Mouse (Mus musculus) midbrain, embryonic 10.5 days (tissue): ENCODE data around the gene Rec8. TPM values are rescaled to one million over a fixed set of nuclear protein-coding genes. Genes with fewer than 3 reads are reported as not detected.

Experiments
- DNase-seq: peaks from one replicate; pipeline ENCODE4 v3.0.0-alpha.2; 2017; ENCODE audit warnings: low spot score
- H3K27ac ChIP-seq: fragments of 300-500 bp; sonication (generic); replicated peaks from 2 replicates; pipeline ENCODE4 v1.5.1; 2016; ENCODE audit warnings: mild to moderate bottlenecking
- H3K27me3 ChIP-seq: fragments of 300-500 bp; sonication (generic); 2 replicates; pipeline ENCODE4 v1.6.1; 2016; ENCODE audit warnings: low read depth, mild to moderate bottlenecking; ENCODE audit not compliant: poor library complexity, severe bottlenecking
- H3K36me3 ChIP-seq: fragments of 300-500 bp; sonication (generic); 2 replicates; pipeline ENCODE4 v1.6.1; 2016; ENCODE audit warnings: mild to moderate bottlenecking, moderate library complexity
- H3K4me1 ChIP-seq: fragments of 300-500 bp; sonication (generic); 2 replicates; pipeline ENCODE4 v1.6.1; 2016
- H3K4me3 ChIP-seq: fragments of 300-500 bp; sonication (generic); 2 replicates; pipeline ENCODE4 v1.5.1; 2016; ENCODE audit warnings: mild to moderate bottlenecking, moderate library complexity
- H3K9me3 ChIP-seq: fragments of 300-500 bp; sonication (generic); replicated peaks from 2 replicates; pipeline ENCODE4 v1.6.1; 2016; ENCODE audit warnings: mild to moderate bottlenecking
- WGBS: fragments of 180-500 bp; shearing (Covaris S2); methylation state at CpG from one replicate; pipeline ENCODE4 v1.1.7; 2016; 5-methylcytosine and 5-hydroxymethylcytosine counted together
- polyA plus RNA-seq: library from polyadenylated mRNA; unstranded; fragments of >200 nt; fragmentation: Nextera tagmentation; extraction: Ambion mirVana; gene quantifications from 2 replicates; pipeline ENCODE4 v1.2.1, GENCODE M21; 2016

Rec8 gene
- polyA plus RNA-seq, 1 experiment from 2014 or later: 5.5 TPM

DNA sequence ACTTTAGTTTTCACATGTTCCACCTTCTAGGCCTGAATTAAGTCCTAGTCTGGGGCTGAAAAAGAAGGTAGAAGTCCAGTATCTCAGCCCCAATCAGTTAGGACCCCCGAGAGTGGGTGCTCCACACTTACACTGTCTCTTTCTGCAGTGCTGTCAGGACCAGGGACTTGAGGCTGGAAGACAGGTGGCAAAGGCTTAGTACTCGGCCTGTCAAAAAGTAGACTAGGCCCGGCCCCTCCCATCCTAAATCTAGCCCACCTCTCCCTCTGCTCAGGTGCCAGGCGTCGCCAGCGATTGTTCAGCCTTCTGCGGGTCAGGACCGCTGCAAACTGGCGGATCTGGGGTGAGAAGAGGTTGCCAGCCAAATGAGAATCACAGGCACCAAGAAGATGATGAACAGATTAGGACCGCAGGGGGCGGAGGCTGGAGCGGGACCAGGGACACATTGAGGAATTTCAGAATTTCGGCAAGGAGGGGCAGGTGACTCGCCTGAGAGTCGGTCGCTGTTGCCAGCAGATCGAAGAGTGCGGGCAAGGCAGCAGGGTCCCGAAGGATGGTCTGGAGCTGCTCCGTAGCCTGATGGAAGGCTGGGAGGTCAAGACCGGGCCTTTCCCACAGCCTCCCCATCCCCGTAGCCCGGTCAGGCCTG is 17.2 kb downstream of the Rec8 start:
- no peak for DNase-seq
- 6% methylated on average over 23 of the region's 23 CpGs for WGBS
- no peaks in the 10 kb centered on the region for H3K27me3 ChIP-seq
- peak overlapping the region; percentile 80 for H3K4me3 ChIP-seq
- H3K4me1 ChIP-seq: peaks cover 21% of the 10 kb centered on the region
- H3K36me3 ChIP-seq: peaks cover 83% of the 10 kb centered on the region
- H3K9me3 ChIP-seq: no peaks in the 10 kb centered on the region
- peak overlapping the region; percentile 86 for H3K27ac ChIP-seq

DNA sequence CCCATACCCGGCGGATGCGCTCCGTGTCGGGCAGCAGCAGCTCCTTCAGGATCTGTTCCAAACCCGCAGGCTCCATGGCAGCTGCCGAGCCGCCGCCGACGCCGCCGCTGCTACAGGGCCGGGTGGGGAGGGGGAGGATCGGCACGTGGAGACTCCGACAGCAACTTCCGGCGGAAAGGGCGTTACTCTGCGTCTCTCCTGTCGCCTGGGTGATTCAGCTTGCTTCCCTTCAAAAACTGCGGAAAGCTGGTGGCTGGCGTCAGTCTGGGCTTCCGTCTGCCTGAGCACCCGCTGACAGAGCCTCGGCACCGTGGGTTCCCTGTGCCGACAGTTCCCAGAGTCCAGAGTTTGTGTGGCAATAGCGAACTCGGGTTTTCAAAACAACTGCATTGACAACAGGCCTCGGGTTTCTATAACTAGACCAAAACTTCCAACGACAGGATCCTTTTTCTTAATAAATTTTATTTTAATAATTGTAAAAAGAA is 17.7 kb downstream of the Rec8 start, which contains the start of gene Ipo4:
Gene Ipo4, minus strand, starts transcription at position 435 of the 485 bp plus-strand sequence.
- Histone ChIP-seq H3K4me1 (peaks cover 21% of the 10 kb centered on the region), H3K4me3 (peak within 1 kb of the TSS; percentile 80), H3K27ac (peak within 1 kb of the TSS; percentile 86), H3K9me3 (no peaks in the 10 kb centered on the region), H3K36me3 (peaks cover 83% of the 10 kb centered on the region), H3K27me3 (no peaks in the 10 kb centered on the region)
- 4% methylated on average over 33 of the region's 33 CpGs for WGBS
- DNase-seq: peak; percentile 92

DNA sequence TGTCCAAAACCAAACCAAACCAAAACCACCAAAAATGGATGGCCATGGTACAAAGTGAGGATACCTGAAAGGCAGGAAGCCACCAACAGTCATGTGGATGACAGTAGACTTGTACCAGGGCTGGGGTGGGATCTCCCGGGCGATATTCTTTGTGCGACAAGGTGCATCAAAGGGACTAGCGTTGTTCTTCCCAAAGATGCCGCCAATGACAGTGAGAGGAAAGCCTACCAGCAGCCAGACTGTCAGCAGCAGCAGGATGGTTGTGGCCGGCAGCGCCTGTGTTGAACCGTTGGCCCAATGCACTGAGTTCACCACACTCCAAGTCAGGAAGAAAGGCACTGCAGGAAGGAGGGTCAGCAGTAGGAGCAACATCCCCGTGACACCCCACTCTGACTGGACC is 20.0 kb downstream of the Rec8 start, which contains the start of gene Gm49378:
Gene Gm49378, minus strand, starts transcription at position 101 of the 400 bp plus-strand sequence.
- H3K27ac ChIP-seq: no peak within 1 kb of the TSS
- no peak for DNase-seq
- no peaks in the 10 kb centered on the region for H3K27me3 ChIP-seq
- peaks cover 32% of the 10 kb centered on the region for H3K4me1 ChIP-seq
- WGBS: 96% methylated on average over 9 of the region's 9 CpGs
- H3K4me3 ChIP-seq: no peak within 1 kb of the TSS
- peaks cover 73% of the 10 kb centered on the region for H3K36me3 ChIP-seq
- no peaks in the 10 kb centered on the region for H3K9me3 ChIP-seq

DNA sequence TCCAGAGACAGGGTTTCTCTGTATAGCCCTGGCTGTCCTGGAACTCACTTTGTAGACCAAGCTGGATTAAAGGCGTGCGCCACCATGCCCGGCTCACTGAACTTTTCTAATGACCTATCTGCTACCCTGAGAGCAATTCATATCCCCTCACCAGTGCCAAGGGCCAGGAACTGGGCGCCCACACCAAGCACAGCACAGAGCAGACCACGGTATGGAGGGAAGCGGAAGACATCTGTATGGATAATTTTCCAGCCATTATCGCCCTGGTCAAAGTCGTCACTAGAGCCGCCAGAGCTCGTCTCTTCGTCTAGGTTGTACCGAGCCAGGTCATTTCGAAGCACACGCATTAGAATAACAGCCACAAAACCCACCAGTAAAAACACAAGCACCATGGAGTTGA is 23.0 kb downstream of the Rec8 start:
- Histone ChIP-seq H3K9me3 (no peaks in the 10 kb centered on the region), H3K36me3 (peaks cover 57% of the 10 kb centered on the region), H3K27me3 (no peaks in the 10 kb centered on the region), H3K4me3 (no peak overlapping the region), H3K4me1 (peaks cover 30% of the 10 kb centered on the region), H3K27ac (no peak overlapping the region)
- WGBS: 97% methylated on average over 14 of the region's 14 CpGs
- DNase-seq: no peak

DNA sequence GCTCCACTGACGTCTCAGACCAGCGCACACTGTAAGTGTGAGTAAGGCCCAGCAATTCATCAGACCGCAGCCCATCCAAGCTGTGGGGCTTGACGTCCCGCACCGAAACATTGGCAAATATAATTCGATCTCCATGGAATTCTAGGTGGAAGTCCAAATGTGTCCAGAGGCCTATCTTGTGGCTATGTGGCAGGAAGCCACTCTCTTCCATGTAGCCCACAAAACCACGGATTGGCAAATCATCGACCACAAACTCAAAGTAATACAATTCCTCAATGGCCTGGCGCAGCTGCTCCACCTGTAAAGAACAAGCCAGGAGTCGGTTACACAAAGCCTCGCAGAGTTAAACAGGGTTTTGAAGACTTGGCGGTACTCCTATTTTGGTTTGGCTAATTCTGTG is 23.5 kb downstream of the Rec8 start:
- no peak overlapping the region for H3K4me3 ChIP-seq
- H3K9me3 ChIP-seq: no peaks in the 10 kb centered on the region
- DNase-seq: no peak
- H3K4me1 ChIP-seq: peaks cover 28% of the 10 kb centered on the region
- WGBS: 97% methylated on average over 13 of the region's 13 CpGs
- H3K27me3 ChIP-seq: no peaks in the 10 kb centered on the region
- no peak overlapping the region for H3K27ac ChIP-seq
- H3K36me3 ChIP-seq: peaks cover 61% of the 10 kb centered on the region

DNA sequence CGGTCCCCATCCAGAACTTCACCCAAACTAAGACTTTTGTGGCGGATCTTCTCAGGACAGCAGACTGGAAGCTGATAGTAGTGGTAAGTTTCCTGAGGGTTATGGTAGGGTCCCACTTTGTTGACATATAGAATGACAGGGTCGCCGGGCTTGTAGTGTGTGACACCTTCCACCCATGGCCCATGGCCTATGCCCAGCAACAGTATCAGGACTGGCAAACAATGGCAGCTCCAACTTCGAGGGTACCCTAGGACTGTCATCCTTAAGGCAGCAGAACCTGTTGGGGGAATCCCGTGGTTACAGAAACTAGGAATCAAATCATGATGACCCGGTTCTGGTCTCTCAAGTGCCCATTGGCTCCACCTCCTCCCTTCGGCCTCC is 24.8 kb downstream of the Rec8 start:
- DNase-seq: no peak
- 23% methylated on average over 8 of the region's 8 CpGs for WGBS
- Histone ChIP-seq H3K36me3 (peaks cover 60% of the 10 kb centered on the region), H3K27ac (peak overlapping the region; percentile 96), H3K4me3 (peak overlapping the region; percentile 98), H3K27me3 (no peaks in the 10 kb centered on the region), H3K4me1 (peaks cover 28% of the 10 kb centered on the region), H3K9me3 (no peaks in the 10 kb centered on the region)

DNA sequence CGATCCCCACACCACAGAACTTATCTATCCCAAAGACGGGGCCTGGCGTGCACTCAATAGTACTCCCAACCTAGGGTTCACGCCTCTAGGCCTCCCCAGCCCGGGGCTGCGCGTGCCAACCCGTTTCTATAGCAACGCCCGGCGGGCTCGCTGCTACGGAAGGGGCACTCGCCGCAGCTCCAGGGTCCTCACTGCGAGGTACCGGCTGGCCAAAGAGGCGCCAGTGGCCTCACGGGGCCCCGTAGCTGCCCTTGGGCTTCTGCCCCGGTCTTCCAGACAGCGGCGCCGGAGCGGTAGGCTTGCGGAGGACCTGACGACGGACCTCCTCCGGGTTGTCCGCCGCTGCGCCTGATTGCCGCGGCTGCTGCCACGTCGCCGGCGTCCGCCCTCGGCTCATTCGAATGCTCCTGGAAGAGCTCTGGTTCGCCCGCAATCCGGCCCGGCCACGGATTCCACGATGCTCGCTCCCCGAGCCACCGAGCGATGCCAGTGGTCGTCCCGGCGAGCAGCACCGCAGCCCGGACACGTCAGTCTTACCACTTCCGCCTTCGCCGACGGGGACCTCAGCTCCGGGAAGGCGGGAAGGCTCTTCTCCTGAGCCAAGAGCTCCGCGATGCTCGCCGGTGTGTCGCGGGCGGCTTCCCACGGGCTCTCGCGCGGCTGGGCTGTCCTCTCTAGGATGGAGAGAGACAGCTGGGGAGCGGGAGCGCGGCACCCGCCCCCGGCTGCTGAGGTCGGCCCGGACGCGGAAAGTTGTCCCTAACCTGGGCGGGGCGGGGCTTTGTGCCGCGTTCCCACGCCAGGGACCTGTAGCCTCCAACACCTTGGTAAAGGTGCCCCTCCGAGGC is 25.4 kb downstream of the Rec8 start, which contains the start of gene Tm9sf1:
Gene Tm9sf1, minus strand, starts transcription at position 747 of the 848 bp plus-strand sequence.
- H3K27me3 ChIP-seq: no peaks in the 10 kb centered on the region
- H3K9me3 ChIP-seq: no peaks in the 10 kb centered on the region
- DNase-seq: peak; percentile 89
- peaks cover 28% of the 10 kb centered on the region for H3K4me1 ChIP-seq
- under 1% methylated on average over 89 of the region's 89 CpGs for WGBS
- H3K27ac ChIP-seq: peak within 1 kb of the TSS; percentile 96
- peaks cover 54% of the 10 kb centered on the region for H3K36me3 ChIP-seq
- peak within 1 kb of the TSS; percentile 98 for H3K4me3 ChIP-seq

DNA sequence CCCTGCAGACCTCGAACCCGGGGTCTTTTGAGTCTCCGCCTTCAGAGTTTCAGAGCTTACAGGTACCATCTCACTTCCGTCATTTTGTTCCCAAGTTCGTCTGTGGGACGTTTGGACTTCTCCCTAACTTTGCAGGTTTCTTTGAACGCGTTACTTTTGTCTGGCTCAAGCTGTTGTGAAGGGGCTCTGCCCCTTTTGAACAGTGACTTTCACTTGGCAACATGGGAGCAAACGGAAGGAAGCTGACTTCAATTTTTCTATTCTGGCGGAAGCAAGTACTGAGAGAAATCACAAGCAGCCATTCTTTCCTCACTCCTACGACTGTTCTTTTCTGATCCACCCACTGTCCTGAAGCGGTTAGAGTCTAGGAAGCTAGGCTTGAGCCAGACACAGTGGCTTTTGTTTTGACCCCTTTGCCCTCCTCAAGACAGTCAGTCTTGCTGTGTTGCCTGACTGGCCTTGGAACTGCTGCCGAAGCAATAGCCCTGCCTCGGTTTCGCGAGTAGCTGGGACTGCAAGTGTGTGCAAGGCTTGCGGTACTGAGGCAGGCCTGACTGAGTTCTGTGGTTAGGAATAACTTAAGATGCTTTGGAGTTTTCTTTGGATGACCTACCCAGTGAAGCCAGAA is 26.5 kb downstream of the Rec8 start:
- DNase-seq: no peak
- WGBS: 42% methylated on average over 17 of the region's 17 CpGs
- H3K4me3 ChIP-seq: peak overlapping the region; percentile 98
- peak overlapping the region; percentile 96; the same call in 1 of the 2 replicates for H3K27ac ChIP-seq
- peaks cover 28% of the 10 kb centered on the region for H3K4me1 ChIP-seq
- H3K36me3 ChIP-seq: peaks cover 43% of the 10 kb centered on the region
- no peaks in the 10 kb centered on the region for H3K9me3 ChIP-seq
- H3K27me3 ChIP-seq: no peaks in the 10 kb centered on the region

DNA sequence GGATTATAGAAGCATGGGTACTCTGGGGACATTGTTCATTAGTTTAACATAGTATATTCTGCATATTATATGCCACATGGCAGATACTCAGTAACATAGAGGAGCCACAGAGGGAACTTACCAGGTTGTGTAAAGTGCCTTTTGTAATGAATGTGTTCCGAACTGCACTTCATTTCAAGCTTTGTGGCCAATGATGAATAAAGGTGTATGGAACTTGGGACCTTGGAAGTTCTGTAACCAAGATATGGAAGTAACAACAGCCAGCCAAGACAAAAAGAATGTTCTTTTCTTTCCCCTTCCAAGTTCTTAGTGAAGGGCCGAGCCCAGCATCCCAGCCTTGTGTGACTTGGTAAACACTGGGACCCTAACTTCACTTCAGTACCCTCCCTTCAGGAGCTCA is 32.0 kb downstream of the Rec8 start, which contains the start of gene Tssk4:
Gene Tssk4, plus strand, starts transcription at position 301 of the 400 bp plus-strand sequence.
- Histone ChIP-seq H3K27me3 (no peaks in the 10 kb centered on the region), H3K4me1 (peaks cover 8% of the 10 kb centered on the region), H3K36me3 (peaks cover 18% of the 10 kb centered on the region), H3K4me3 (no peak within 1 kb of the TSS), H3K9me3 (no peaks in the 10 kb centered on the region), H3K27ac (no peak within 1 kb of the TSS)
- no peak for DNase-seq
- WGBS: 91% methylated on average over 2 of the region's 2 CpGs

DNA sequence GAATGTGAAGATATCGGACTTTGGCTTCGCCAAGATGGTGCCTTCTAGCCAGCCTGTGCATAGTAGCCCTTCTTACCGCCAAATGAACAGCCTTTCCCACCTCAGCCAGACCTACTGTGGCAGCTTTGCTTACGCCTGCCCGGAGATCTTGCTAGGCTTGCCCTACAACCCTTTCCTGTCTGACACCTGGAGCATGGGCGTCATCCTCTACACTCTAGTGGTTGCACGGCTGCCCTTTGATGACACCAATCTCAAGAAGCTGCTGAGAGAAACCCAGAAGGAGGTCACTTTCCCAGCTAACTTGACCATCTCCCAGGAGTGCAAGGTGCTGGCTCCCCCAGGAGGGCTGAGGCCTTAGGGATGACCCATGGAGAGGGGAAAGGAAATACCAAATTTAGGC is 33.7 kb downstream of the Rec8 start:
- Histone ChIP-seq H3K4me3 (no peak overlapping the region), H3K27ac (no peak overlapping the region), H3K36me3 (peaks cover 10% of the 10 kb centered on the region), H3K27me3 (no peaks in the 10 kb centered on the region), H3K4me1 (no peaks in the 10 kb centered on the region), H3K9me3 (no peaks in the 10 kb centered on the region)
- DNase-seq: no peak
- WGBS: 89% methylated on average over 7 of the region's 7 CpGs

DNA sequence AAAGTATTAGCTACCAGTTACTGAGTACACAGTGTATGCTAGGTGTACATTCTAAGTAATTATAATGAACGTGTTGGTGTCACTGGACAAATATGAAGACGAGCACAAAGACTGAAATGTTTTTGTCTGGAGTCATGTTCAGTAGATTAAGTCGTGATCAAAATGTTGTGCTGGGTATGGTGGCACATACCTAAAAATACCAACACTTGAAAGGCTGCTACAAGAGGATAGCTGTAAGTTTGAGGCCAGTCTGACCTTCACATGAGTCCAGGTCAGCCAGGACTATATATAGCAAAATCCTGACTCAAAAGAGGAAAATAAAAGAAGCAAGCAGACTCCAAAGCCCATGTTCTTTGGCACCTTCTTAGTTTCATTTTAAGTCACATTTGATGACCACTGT is 39.1 kb downstream of the Rec8 start:
- Histone ChIP-seq H3K9me3 (no peaks in the 10 kb centered on the region), H3K27ac (no peak overlapping the region), H3K27me3 (no peaks in the 10 kb centered on the region), H3K4me3 (no peak overlapping the region), H3K4me1 (peaks cover 16% of the 10 kb centered on the region), H3K36me3 (peaks cover 28% of the 10 kb centered on the region)
- DNase-seq: no peak
- 93% methylated on average over 3 of the region's 3 CpGs for WGBS

DNA sequence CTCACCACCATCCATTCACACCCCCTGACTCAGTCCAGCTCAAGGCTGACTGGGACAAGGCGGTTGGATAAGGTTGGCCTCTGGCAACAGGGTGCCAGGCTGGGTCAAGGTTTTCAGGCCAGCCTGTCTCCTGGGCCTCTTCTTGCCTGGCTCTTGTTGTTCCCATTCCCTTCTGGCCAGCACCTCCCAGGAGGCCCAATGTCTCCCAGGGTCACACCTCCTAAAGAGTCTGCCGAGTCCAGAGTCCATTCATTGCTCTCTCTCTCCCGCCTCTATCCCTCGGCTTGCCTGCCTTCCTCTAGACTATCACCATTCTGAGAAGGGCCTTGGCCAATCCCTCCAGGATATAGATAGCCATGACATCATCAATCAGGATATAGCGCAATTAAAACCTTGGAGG is 40.2 kb downstream of the Rec8 start:
- H3K4me1 ChIP-seq: peaks cover 16% of the 10 kb centered on the region
- DNase-seq: no peak
- no peak overlapping the region; the same call in 1 of the 2 replicates for H3K4me3 ChIP-seq
- H3K9me3 ChIP-seq: no peaks in the 10 kb centered on the region
- H3K27me3 ChIP-seq: no peaks in the 10 kb centered on the region
- H3K27ac ChIP-seq: no peak overlapping the region
- H3K36me3 ChIP-seq: peaks cover 39% of the 10 kb centered on the region
- 93% methylated on average over 5 of the region's 5 CpGs for whole genome bisulfite sequencing
